Mouse (Mus musculus) right cerebral cortex, adult 2 months (tissue): ENCODE measurements around the gene Trim9.

Experiments used
- DNase-seq, 2 experiments: peaks; one replicate each; pipeline ENCODE4 v3.0.0; 2021 to 2022; ENCODE audit warnings: low spot score in 2 of 2

The Trim9 gene

DNA sequence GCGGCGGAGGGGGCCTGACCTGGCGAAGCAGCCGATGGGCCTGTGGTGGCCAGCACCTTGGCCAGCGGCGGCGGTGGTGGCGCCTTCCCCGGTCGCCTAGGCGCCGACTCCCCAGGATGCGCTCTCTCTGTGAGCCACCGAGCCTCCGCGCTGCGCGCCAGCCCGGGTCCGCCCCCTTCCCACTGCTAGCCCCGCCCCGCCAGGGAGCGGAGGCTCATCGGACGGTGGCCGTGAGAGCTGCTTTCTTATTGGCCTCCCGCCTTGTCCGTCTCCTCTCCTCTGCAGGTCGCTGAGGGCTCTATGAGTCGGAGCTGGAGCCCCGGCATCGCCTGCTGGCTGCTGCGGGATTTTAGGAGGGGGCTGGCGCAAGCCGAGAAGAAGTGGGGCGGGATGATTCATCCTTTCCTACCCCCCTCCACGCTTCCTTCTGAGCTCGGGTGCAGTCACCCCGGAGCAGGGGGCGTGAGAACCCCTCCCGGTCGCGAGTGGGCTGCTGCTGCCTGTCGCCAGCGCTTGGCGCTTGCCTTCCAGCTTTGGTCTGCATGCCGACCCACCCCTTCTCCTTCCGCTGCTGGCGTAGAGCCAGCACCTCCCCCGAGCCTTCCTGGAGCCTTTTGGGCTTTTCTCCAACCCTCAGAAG is at the start of gene Trim9:
Gene Trim9 (minus strand): TSS at position 413 of the 640 bp plus-strand sequence.
- peak; percentile 99 for DNase-seq

DNA sequence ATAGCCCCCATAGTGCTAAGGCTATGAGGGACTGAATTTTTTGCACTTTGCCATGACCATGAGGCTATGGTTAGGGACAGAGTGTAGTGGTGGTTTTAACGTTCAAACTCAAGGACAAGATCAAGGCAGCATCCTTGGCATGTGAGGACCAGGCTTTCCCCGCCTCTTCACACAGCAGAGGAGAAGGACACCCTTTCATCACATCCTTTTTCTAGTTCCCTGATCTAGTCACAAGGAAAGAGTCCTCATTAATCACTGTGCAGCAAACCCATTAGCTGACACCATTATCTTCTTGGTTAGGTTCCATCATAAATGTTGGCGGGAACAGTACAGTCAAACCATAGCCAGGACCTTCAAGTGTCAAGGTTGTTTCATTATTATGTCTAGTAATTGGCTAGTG is 47.6 kb upstream of the Trim9 start:
- no peak for DNase-seq

DNA sequence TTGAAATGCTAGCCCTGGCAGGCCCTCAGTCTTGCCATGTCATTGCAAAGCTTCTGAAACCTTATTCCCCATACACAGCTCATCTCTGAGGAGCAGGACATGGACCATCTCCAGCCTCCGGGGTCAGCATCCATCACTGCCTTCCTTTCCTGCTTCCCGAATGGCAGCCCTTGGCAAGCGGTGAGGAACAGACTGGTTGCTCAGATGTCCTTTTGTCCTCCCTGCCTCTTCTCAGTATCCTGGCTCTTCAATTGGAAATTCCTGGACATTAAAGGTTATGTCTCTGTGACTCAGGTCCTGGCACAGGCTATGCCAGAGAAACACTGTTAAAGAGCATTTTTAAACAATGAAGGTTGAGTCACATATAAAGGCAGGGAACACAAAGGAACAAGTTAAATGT is 43.8 kb upstream of the Trim9 start:
- no peak for DNase-seq

DNA sequence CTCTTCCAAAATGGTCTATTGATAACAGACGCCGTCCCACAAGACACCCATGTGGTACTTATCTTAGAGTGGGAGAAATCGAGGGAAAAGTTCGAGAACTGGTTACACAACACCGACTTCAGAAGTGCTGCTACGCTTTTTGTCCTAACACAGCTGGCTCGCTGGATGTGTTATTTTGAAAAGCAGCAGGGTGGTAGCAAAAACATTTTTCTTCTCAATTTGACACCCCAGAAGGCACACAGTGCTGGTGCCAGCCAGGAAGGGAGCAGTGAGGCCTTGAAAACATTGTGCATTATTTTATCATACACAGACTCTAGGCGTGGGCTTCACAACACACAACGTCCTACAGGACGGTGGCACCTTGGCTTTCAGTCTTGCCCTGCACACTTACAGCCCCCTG is 27.6 kb upstream of the Trim9 start:
- peak in 1 of 2 experiments; percentile 18 for DNase-seq

DNA sequence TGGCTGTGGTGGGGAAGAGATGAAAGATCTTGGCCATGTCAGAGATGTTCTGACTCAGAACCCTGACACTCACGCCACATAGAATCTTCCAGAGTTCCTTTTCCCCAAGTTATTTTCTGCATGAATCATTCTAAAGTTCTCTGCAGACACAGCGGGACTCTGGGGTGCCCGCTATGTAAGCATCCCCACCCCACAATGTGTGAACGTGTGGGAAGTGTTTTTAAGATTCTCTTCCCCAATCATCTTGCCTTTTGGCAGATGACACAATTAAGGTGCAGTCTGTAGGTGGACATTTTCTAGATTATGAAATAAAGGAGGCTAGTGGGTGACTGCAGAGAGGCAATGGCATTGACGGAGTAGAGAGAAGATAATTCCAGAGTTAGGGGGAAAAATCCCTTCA is 25.5 kb upstream of the Trim9 start:
- DNase-seq = peak; percentile 63 to 64

DNA sequence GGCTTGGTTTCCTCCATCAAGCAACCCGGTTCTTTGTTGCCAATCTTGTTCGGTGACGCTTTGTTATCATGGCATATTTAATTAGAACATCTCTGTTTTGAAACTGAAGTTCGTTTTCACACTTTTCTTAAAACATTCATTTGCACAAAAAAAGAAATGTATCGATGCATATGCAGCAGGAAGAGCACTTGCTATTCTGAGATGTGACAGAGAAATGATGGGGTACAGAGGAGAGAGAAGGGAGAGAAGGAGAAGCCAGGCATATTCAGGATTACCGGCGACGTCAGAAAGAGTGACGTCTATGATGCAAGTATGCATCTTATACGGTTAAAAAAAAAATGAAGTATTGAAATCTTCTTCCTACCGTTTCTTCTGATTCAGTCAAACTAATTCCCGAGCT is 21.9 kb upstream of the Trim9 start:
- DNase-seq = no peak

DNA sequence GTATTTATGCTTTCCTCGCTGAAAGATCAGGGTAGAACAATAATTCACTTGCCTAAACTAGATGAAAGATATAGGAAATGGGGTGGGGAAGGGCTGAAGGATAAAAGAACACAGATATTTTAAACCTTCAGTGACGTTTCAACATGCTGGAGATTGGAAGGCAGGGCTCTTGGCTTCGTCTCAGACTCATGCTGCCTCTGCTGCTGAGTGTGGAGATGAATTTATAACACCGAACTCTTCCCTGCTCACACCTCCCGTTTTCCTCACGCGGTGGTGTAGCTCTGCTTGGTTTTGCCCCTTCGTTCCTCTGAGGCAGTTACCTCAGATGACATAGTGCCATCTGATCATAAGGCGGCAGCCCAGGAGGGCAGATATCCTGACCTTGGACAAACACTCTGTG is 21.4 kb upstream of the Trim9 start:
- peak; percentile 49 to 62 for DNase-seq

DNA sequence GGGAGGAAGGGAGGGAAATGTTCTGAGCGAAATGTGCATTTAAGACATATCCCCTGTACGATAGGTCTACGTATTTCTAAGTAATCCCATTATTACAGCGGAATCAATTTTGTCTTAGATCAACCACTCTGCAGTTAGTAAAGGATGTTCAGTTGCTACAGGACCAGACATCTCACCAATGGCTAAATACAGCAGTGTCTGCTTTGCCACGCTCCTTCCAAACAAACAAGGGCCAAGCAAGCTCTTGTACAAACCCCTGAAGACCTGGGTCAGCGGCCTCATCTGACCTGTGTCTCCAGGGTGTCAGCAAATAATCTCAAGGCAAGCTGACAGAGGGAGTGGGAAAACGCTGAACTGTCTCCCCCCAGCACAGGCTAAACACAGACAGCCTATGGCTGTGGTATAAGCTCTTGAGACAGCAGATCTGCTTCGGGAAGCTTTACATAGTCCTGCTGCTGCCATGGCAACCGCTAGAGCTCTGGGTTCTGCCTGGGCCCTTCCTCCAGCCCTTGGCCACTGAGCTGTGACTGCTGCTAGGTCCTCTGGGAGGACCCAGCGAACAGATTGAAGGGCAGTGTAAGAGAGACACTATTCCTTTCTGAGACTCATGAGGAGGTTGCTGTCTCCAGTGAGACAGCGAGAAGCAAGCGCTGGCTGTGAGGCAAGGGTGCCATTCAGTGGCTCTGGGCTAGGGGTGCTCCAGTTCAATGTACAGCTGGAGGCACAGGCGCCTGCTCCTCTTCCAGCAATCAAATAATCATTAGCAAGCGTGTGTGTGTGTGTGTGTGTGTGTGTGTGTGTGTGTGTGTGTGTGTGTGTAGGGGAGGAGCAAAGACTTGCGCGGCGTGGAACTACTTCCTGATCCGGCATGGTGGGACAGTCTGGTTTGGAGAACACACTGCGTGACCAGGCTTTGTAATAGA is 20.2 kb upstream of the Trim9 start:
- peak; percentile 76 to 88 for DNase-seq

DNA sequence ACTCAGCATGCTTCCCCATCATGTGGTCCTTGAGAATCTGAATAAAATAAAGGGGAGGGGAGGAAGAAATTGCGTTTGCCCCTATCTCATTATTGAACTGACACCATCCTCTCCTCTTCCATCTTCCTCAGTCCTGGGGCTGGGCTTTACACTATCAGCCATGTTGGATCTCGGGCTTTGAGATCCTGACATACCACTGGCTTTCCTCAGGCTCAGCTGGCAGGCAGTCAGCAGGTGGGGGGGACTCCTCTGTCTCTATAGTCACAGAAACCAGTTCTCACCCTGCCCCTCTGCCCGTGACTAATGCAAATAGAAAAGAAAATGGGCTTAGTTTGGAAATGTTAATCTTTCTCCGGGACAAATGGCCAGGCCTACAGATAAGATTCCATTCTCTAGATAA is 15.6 kb upstream of the Trim9 start:
- DNase-seq = no peak

DNA sequence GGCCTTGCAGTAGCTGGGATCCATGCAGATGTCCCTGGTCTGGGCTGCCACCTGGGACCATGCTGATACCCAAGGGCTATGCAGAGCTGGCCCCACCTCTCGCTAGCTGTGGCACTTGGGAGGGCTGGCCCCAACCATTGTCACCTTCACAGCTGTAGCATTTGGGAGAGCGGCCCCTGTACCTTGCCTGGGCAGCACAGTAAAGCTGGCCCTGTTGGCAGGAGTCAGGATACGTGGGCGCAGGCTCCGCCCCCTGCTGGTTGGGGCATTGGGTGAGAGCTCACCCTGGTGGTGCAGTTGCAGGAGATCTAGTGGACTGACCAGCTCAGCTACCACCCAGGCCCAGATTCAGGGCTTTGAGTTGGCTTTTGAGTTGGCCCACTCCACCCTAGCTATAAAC is 12.9 kb upstream of the Trim9 start:
- DNase-seq = no peak

DNA sequence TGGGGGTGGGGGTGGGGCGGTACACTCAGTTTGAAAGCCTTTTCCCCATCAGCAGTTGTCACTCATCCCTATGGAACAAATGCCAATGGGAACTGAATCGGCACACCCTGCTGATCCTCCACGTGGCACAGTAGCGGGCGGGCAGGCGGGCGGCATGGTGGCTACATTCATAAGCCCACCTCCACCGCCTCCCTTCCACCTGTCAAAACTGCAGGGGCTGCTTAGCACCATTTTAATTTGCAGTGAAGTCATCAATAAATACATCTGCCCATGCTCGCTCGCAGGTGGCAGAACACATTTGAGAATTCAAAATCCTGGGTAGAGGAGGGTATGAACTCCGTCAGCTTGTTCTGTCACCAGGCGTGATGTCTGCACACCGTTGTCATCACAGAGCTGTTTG is 12.0 kb upstream of the Trim9 start:
- peak; percentile 56 for DNase-seq

DNA sequence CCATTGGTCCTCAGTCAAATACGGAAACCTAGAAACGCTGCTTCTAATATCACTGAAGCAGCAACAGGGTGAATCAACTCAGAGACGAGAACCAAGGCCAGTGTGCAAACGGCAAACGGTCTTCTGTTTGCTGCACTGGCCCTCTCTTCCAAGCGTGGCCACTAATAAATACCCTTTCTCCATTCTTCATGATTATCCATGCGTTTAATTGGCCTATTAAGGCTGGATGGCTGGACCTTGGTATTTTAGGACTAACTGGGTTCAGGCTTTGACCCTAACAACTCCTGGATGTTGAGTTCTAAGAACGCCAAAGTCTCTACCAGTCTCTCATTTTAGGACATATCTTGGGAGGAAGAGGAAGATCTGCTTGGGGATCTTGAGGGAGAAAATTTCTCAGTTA is 7.5 kb upstream of the Trim9 start:
- DNase-seq = no peak

DNA sequence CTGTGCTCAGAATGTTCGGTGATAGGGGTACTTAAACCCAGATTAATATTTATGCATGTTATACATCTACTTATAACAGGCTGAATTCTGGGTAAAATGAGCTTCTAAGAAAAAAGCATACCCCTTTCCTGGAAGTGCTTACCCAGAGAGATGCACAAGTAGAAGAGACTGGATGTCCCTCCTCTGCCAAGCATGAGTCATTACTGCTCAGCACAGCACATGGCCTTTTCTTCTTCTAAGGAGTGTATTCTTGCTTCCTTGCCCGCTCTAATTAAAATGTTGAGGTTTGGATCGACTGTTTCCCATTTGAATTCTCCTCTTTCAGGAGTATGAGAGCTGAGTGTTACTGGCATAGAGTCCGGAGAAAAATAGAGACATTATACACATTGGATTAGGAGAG is 3.1 kb upstream of the Trim9 start:
- DNase-seq = no peak

DNA sequence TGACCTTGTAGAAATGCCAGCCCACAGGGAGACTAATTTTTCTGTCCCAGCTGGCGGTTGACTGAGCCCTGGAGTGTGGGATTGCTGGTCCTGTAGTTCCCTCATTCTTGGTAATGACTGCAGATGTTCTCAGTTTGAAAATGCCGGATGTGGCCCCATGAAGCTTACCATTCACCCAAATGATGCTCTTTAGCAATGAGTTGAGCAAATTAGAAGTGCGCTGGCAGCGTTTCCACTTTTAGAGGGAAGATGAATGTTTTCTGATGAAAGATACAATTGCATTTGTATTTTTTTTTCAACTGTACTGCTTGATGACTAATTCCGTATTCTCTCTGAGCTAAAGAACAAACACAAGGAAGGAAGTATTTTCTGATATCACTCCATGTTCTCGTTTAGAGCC is 2.4 kb upstream of the Trim9 start:
- no peak for DNase-seq

DNA sequence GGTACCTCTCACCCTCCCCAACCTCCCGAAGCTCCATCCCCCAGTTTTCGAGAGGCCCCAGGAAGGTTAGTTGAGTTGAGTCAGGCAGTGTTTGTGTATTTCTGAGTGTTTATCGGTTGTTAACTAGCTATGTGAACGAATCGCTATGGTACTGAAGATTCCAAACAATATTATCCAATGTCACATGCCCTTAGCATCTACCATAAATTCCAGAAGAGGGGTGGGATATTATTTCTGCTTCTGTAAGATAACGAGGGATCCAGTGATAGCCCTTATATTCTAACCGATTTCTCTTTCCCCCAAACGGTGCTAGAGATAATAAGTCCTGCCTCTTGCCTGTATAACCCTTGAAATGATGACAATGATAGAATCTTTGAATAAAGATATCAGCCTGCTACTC is 612 bp upstream of the Trim9 start:
- DNase-seq = no peak

DNA sequence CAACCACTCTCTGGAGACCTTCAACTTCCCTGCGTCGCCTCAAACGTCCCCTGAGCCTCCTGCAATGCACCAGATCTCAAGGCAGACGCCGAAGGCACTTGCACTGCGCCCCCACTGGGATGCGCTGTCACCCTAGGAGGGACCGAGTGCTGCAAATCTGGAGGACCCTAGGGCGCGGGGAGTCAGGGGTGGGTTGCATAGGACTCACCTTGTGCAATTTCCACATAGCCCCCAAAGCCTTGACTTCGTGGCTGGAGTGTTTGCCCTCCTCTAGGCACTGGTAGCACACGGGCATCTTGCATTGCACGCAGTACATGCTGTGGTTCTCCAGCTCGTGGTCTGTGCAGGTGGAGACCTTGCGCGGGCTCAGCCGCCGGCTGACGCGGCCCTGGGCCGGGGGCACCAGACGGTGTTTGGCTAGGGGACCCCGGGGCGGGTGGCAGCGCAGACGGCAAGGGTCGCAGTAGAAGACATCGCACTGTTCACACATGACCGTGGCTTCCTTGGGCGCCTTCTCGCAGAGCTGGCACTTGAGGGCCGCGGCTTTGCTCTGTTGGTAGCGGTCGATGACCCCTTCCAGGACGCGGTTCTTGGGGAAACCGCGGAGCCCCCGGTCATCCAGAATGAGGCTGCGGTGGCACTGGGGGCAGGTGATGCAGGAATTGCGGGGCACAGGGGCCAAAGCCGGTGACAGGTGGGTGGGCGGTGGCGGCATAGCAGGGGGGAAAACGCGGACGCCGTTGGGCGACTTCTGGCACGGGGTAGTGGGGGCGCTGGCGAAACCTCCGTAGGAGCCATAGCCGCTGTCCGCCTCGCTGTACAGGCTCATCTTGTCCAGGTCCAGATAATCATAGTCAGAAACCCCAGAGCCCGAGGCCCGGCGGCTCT is 1.0 kb downstream of the Trim9 start:
- DNase-seq = peak; percentile 72 to 79

DNA sequence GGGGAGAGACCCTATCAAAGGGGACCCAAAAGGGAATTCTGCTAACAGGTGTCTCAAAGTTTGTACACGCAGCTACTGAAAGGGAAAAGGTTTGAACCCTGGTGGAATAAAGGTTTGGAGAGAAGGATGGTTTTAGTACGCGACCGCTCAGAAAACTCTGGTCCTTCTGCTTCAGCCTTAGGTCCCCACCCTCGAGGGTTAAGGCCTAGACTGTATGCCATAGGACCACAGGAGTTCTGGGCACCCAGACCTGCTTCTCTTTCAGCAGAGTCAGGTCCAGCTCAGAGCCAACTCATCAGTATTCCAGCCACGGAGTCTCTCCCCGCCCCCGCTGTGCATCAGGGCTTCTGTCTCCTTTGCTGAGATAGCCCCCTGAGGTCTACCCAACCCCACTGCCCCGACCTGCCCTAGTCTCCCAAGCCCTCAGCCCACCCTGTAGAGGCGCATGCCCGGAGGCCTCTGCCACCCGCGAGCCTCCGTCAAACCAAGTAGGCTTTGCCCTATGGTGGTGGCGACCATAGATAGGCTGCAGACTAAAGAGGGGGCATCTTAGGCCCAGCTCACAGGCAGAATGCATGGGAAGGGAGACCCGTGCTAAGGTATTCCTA is 1.8 kb downstream of the Trim9 start:
- peak; percentile 66 to 74 for DNase-seq

DNA sequence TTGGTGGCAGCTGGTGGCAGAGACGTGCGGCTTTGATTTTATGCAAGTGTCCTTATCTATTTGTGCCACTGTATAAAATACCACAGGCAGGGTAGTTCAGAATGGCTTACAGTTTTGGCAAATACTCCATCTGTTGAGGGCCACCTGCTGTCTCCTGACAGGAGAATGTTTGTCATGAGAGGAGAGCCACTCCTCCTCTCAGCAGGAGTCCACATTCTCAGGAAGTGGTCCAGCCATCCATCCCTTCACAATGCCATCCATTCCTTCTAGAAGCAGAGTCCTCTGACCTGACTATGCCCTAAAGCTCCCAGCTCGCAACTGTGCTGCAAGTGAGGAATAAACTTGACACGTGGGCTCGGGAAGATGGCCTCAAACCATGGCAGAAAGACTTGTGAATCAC is 12.2 kb downstream of the Trim9 start:
- no peak for DNase-seq

DNA sequence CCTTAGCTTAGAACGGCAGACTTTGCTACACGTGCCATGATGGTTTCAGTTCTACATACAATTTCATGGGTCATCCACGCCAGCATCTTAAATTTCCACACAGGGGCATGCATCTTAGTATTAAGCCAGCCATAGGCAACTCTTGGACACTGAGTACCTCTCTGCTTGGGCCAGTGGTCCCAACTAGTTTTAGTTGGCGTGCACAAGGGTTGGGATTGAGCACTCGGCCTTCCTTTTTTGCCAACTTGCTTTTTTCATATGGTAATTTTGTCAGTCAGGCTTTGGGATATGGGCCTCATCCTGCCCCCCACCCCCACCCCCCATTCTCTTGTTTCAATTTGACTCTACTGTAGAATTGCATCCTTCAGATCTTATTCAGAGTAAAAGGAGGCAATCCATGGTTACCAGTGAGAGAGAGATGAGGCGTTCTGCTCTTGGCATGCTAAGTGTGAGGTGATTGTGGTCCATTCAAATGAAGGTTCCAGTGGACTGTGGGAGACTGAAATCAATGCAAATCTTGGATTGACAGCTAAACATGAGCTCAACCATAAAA is 14.1 kb downstream of the Trim9 start:
- DNase-seq = no peak

DNA sequence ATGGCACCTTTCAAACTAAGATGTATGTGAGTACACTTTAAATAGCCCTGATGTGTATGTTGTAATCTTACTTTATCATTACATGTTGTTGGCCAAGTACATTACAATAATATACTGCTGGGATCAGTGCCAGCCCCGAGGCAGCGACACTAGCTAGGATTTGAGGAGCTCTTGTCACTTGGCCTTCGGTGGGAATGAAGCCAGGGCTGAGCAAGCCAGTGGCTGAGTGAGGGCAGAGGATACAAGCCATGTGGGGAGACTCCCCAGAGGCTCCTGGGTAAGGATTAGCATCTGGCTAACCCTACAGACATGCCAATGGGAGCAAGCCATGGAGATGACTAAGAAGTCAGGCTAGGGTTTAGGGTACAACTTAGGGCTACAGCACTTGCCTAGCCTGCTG is 18.4 kb downstream of the Trim9 start:
- DNase-seq = no peak

DNA sequence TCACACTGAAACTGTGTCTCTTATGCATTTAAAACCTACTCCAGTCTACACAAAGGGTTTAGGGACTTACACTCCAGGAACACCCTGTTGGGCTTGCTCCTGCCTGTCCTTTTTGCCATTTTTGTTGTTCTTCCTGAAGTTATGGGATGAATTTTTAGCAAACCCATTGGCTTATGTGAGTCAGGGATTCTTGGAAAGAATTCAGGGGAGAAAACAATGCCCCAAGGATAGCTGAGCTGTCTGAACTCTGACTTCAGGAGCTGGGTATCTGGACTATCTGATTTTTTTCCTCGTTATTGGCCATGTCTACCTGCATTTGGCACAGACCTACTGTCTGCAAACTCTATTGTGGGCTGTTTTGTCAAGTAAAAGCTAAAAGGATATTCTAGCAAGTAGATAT is 20.5 kb downstream of the Trim9 start:
- no peak for DNase-seq

DNA sequence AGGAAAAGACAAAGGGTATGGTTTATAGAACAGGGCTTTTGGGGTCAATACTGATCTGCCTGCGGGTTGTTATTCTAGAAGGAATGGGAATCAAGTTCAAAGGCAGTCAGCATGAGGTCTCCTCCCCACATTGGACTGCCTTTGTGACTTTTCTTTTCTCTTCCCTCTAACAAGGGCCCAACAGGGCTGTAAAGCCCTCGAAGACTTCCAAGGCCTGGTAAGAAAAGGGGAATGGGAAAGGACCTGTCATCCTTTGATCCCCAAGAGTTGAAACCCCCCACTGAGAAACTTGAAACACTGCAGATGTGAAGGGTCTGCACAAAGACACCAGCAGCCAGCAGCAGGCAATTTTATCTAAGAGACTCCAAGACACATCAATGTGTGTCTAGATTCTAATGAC is 21.0 kb downstream of the Trim9 start:
- DNase-seq = no peak
